Mouse (Mus musculus) adrenal gland, adult 8-10 months (tissue): ENCODE data around the gene Zfp358. TPM values are rescaled to one million over a fixed set of nuclear protein-coding genes. Genes with fewer than 3 reads are reported as not detected.

Experiments used
- DNase-seq: peaks from one replicate; pipeline ENCODE4 v3.0.0; 2022
- total RNA-seq, 4 experiments: library from RNA; stranded (reverse); gene quantifications; 2 replicates each; pipeline ENCODE4 v1.2.4; 2022

The Zfp358 gene
- total RNA-seq, 4 experiments from 2014 or later, result 20.6 to 22.9 (median 21.7) TPM

GRCm38 (mm10) chr8:3500235-3501090 lies 7.5 kb downstream of the Zfp358 start, which contains the start of gene Mcoln1:
TSS of gene Mcoln1 (plus strand) at chr8:3500457.
- peak; percentile 97 for DNase-seq

- no peak for DNase-seq
Measured at GRCm38 (mm10) chr8:3502217-3502616, 9.3 kb downstream of the Zfp358 start.

- no peak for DNase-seq
Measured at GRCm38 (mm10) chr8:3507979-3508754, 15.2 kb downstream of the Zfp358 start.

GRCm38 (mm10) chr8:3514681-3515247 lies 21.8 kb downstream of the Zfp358 start:
- no peak for DNase-seq

GRCm38 (mm10) chr8:3515260-3515671 lies 22.3 kb downstream of the Zfp358 start, which contains the start of gene Pnpla6:
TSS of gene Pnpla6 (plus strand) at chr8:3515384.
- peak; percentile 83 for DNase-seq

- DNase-seq, result peak; percentile 52
Measured at GRCm38 (mm10) chr8:3515771-3516417, 23.0 kb downstream of the Zfp358 start.

GRCm38 (mm10) chr8:3516450-3517116 lies 23.6 kb downstream of the Zfp358 start:
- peak; percentile 94 for DNase-seq

- no peak for DNase-seq
Measured at GRCm38 (mm10) chr8:3517117-3517495, 24.2 kb downstream of the Zfp358 start.

GRCm38 (mm10) chr8:3522007-3522697 lies 29.2 kb downstream of the Zfp358 start:
- DNase-seq, result no peak

- no peak for DNase-seq
Measured at GRCm38 (mm10) chr8:3530816-3531215, 37.9 kb downstream of the Zfp358 start.

- no peak for DNase-seq
Measured at GRCm38 (mm10) chr8:3531936-3532335, 39.0 kb downstream of the Zfp358 start.

GRCm38 (mm10) chr8:3536053-3536841 lies 43.3 kb downstream of the Zfp358 start:
- DNase-seq, result no peak

- DNase-seq, result no peak
Measured at GRCm38 (mm10) chr8:3536940-3537339, 44.0 kb downstream of the Zfp358 start.

GRCm38 (mm10) chr8:3537666-3538065 lies 44.7 kb downstream of the Zfp358 start:
- no peak for DNase-seq

GRCm38 (mm10) chr8:3539146-3539545 lies 46.2 kb downstream of the Zfp358 start:
- DNase-seq, result no peak

- no peak for DNase-seq
Measured at GRCm38 (mm10) chr8:3540076-3540475, 47.1 kb downstream of the Zfp358 start.

GRCm38 (mm10) chr8:3546511-3546910 lies 53.6 kb downstream of the Zfp358 start:
- no peak for DNase-seq
